Mouse (Mus musculus): ENCODE results near the gene Adgrg1. TPM values are rescaled to one million over a fixed set of nuclear protein-coding genes. Genes with fewer than 3 reads are reported as not detected.
A peak's percentile ranks its signal among the peaks of the same experiment; 100 is the strongest.

Adgrg1 gene
- total RNA-seq (2021) (10 to 100 TPM; 52.1 to 67.8 TPM), polyA plus RNA-seq (2012; rRNA removed) (96.1 and 107 TPM in 2 replicates)
- long read RNA-seq, transcript Adgrg1-201 (14 exons, 3,574 nt): major isoform, 39 of 69 reads
- long read RNA-seq, partial matches to known transcripts: 5 of 69 reads
- long read RNA-seq, other reads (novel, unspliced or antisense): 25 of 69 reads

GRCm38 (mm10) chr8:94974467-94975165 lies at the start of gene Adgrg1:
Adgrg1 (plus strand) TSS chr8:94974751.
- Histone ChIP-seq H3K4me1 (ENCODE audit: control insufficient read depth, insufficient read depth, low read length) (peaks cover 2% of the 10 kb centered on the region; the same call in 1 of the 2 replicates), H3K79me2 (replicated peaks; ENCODE audit: control insufficient read depth, insufficient read depth, low read length) (no peaks in the 10 kb centered on the region), H3K36me3 (ENCODE audit: control insufficient read depth, insufficient read depth, low read length) (no peaks in the 10 kb centered on the region), H3K27ac (no peak within 1 kb of the TSS), H3K4me3 (no peak within 1 kb of the TSS), H3K9ac (ENCODE audit: low read depth, low read length) (no peak within 1 kb of the TSS), H3K27me3 (ENCODE audit: control insufficient read depth, insufficient read depth, low read length) (no peaks in the 10 kb centered on the region)
- TF ChIP-seq POLR2A (IDR thresholded peaks at IDR 0.05; ENCODE audit: insufficient read depth, low read depth, low read length) (no peak), EP300 (IDR thresholded peaks at IDR 0.05; ENCODE audit: insufficient read depth, low read depth, low read length) (no peak), CTCF (IDR thresholded peaks at IDR 0.05) (no peak)
- DNase-seq: no peak
- intact Hi-C loops (cut with DNase I): no loop called here
- WGBS: 55% methylated on average over 7 of the region's 7 CpGs

- no peak for TF ChIP-seq EP300 (IDR thresholded peaks at IDR 0.05; ENCODE audit: insufficient read depth, low read depth, low read length)
- TF ChIP-seq POLR2A (IDR thresholded peaks at IDR 0.05; ENCODE audit: insufficient read depth, low read depth, low read length): no peak
- Histone ChIP-seq H3K36me3 (ENCODE audit: control insufficient read depth, insufficient read depth, low read length) (no peaks in the 10 kb centered on the region), H3K4me3 (no peak overlapping the region), H3K9ac (ENCODE audit: low read depth, low read length) (no peak overlapping the region), H3K27ac (no peak overlapping the region), H3K79me2 (replicated peaks; ENCODE audit: control insufficient read depth, insufficient read depth, low read length) (no peaks in the 10 kb centered on the region), H3K27me3 (ENCODE audit: control insufficient read depth, insufficient read depth, low read length) (no peaks in the 10 kb centered on the region), H3K4me1 (ENCODE audit: control insufficient read depth, insufficient read depth, low read length) (no peaks in the 10 kb centered on the region)
- DNase-seq: no peak
- 91% methylated on average over 3 of the region's 3 CpGs for WGBS
- intact Hi-C loops (cut with DNase I): no loop called here
Observed at GRCm38 (mm10) chr8:94928227-94928626, 46.3 kb upstream of the Adgrg1 start.

- intact Hi-C loops (cut with DNase I): no loop called here
- Histone ChIP-seq H3K4me1 (ENCODE audit: control insufficient read depth, insufficient read depth, low read length) (no peaks in the 10 kb centered on the region), H3K27ac (no peak overlapping the region), H3K36me3 (ENCODE audit: control insufficient read depth, insufficient read depth, low read length) (no peaks in the 10 kb centered on the region), H3K79me2 (replicated peaks; ENCODE audit: control insufficient read depth, insufficient read depth, low read length) (no peaks in the 10 kb centered on the region), H3K9ac (ENCODE audit: low read depth, low read length) (no peak overlapping the region), H3K27me3 (ENCODE audit: control insufficient read depth, insufficient read depth, low read length) (no peaks in the 10 kb centered on the region), H3K4me3 (no peak overlapping the region)
- no peak for DNase-seq
- 47% methylated on average over 5 of the region's 5 CpGs for WGBS
- TF ChIP-seq CTCF (IDR thresholded peaks at IDR 0.05): no peak
- no peak for TF ChIP-seq POLR2A (IDR thresholded peaks at IDR 0.05; ENCODE audit: insufficient read depth, low read depth, low read length)
- TF ChIP-seq EP300 (IDR thresholded peaks at IDR 0.05; ENCODE audit: insufficient read depth, low read depth, low read length): no peak
Observed at GRCm38 (mm10) chr8:94933918-94934317, 40.6 kb upstream of the Adgrg1 start.

GRCm38 (mm10) chr8:94935172-94935571 lies 39.4 kb upstream of the Adgrg1 start:
- no peaks in the 10 kb centered on the region for H3K4me1 ChIP-seq (ENCODE audit: control insufficient read depth, insufficient read depth, low read length)
- 71% methylated on average over 3 of the region's 3 CpGs for WGBS
- DNase-seq: no peak
- H3K27ac ChIP-seq: no peak overlapping the region
- no peak for TF ChIP-seq CTCF (IDR thresholded peaks at IDR 0.05)
- TF ChIP-seq POLR2A (IDR thresholded peaks at IDR 0.05; ENCODE audit: insufficient read depth, low read depth, low read length): no peak
- TF ChIP-seq EP300 (IDR thresholded peaks at IDR 0.05; ENCODE audit: insufficient read depth, low read depth, low read length): no peak
- H3K4me3 ChIP-seq: no peak overlapping the region
- no peaks in the 10 kb centered on the region for H3K79me2 ChIP-seq (replicated peaks; ENCODE audit: control insufficient read depth, insufficient read depth, low read length)
- H3K9ac ChIP-seq (ENCODE audit: low read depth, low read length): no peak overlapping the region
- intact Hi-C loops (cut with DNase I): no loop called here
- no peaks in the 10 kb centered on the region for H3K27me3 ChIP-seq (ENCODE audit: control insufficient read depth, insufficient read depth, low read length)
- H3K36me3 ChIP-seq (ENCODE audit: control insufficient read depth, insufficient read depth, low read length): no peaks in the 10 kb centered on the region

DNA sequence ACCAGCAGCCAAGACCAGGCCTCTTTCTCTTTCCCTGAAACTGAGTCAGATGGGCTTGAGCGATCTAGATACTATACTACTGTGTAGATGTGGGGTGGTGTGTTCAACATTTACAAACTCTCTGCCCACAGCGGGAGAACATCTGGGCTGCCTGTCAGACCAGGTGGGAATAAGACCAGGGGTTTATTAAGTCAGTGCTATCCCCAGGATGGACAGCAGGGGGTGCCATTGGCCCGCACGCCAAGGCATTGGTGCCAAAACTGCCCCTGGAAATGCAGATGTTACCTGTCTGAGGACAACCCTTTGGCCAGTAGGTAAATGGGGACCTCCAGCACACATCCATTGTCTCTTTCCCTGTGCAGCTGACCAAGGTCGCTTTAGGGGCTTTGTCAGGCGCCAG lies 32.0 kb upstream of the Adgrg1 start:
- Histone ChIP-seq H3K27ac (no peak overlapping the region), H3K79me2 (replicated peaks; ENCODE audit: control insufficient read depth, insufficient read depth, low read length) (no peaks in the 10 kb centered on the region), H3K4me3 (no peak overlapping the region), H3K4me1 (ENCODE audit: control insufficient read depth, insufficient read depth, low read length) (no peaks in the 10 kb centered on the region), H3K36me3 (ENCODE audit: control insufficient read depth, insufficient read depth, low read length) (no peaks in the 10 kb centered on the region), H3K27me3 (ENCODE audit: control insufficient read depth, insufficient read depth, low read length) (no peaks in the 10 kb centered on the region), H3K9ac (ENCODE audit: low read depth, low read length) (no peak overlapping the region)
- TF ChIP-seq POLR2A (IDR thresholded peaks at IDR 0.05; ENCODE audit: insufficient read depth, low read depth, low read length) (no peak), CTCF (IDR thresholded peaks at IDR 0.05) (peak; percentile 99)
- peak; percentile 60 to 77 for DNase-seq
- intact Hi-C loops (cut with DNase I): loop anchor here (2.0 to 10.0 kb wide), 2 partner anchors 260 to 292 kb away; partner anchors contain the start of gene Kifc3
- WGBS: 22% methylated on average over 6 of the region's 6 CpGs

- TF ChIP-seq POLR2A (IDR thresholded peaks at IDR 0.05; ENCODE audit: insufficient read depth, low read depth, low read length) (no peak), EP300 (IDR thresholded peaks at IDR 0.05; ENCODE audit: insufficient read depth, low read depth, low read length) (no peak), CTCF (IDR thresholded peaks at IDR 0.05) (no peak)
- 62% methylated on average over 6 of the region's 6 CpGs for WGBS
- no peak overlapping the region for H3K27ac ChIP-seq
Observed at GRCm38 (mm10) chr8:94945185-94945584, 29.4 kb upstream of the Adgrg1 start.

More at GRCm38 (mm10) chr8:94945185-94945584, 29.4 kb upstream of the Adgrg1 start:
- no peak for DNase-seq
- Histone ChIP-seq H3K27me3 (ENCODE audit: control insufficient read depth, insufficient read depth, low read length) (no peaks in the 10 kb centered on the region), H3K79me2 (replicated peaks; ENCODE audit: control insufficient read depth, insufficient read depth, low read length) (no peaks in the 10 kb centered on the region), H3K4me1 (ENCODE audit: control insufficient read depth, insufficient read depth, low read length) (no peaks in the 10 kb centered on the region), H3K36me3 (ENCODE audit: control insufficient read depth, insufficient read depth, low read length) (no peaks in the 10 kb centered on the region), H3K9ac (ENCODE audit: low read depth, low read length) (no peak overlapping the region), H3K4me3 (no peak overlapping the region)
- intact Hi-C loops (cut with DNase I): loop anchor here (5.0 to 10.0 kb wide), 2 partner anchors 132 to 290 kb away; no protein-coding TSS in a partner anchor
